9 mouse cellular contexts compared by ENCODE assay signal in genomic region chr5:115790436-115790835, GRCm38 (mm10). TPM values are rescaled to one million over a fixed set of nuclear protein-coding genes. Genes with fewer than 3 reads are reported as not detected.
DNase-seq lines count a peak whose midpoint lies in the region; ATAC-seq and TF ChIP-seq lines count a peak whose summit lies in the region.
"Had no signal": no experiment of that assay in that cellular context is flagged by ENCODE, and none has a peak within 500 bp of the region (broad histone marks: within the 10 kb centered on the region; RNA-seq: fewer than 3 reads in every experiment).

No protein-coding gene starts in this region.

- TF ChIP-seq POLR2A in MEL (IDR thresholded peaks at IDR 0.05; ENCODE audit: control insufficient read depth in 1 of 2, insufficient read depth in 1 of 2, low read depth in 1 of 2, low read length in 2 of 2, poor library complexity in 1 of 2), result no peak
- TF ChIP-seq POLR2A in lung, adult 2 months (IDR thresholded peaks at IDR 0.05; ENCODE audit: borderline replicate concordance, extremely low read depth, low read depth, low read length), result no peak

- H3K79me2 ChIP-seq in MEL (ENCODE audit: control insufficient read depth, insufficient read depth, low read length, poor library complexity), result no peaks in the 10 kb centered on the region

- no peaks in the 10 kb centered on the region for H3K27me3 ChIP-seq in MEL (ENCODE audit: control insufficient read depth in 1 of 2, insufficient read depth in 2 of 2, low read length in 2 of 2)
- H3K27me3 ChIP-seq: limb, embryonic 12.5 days had no signal

- DNase-seq in CD4-positive helper T cell, adult 2 months (ENCODE audit: low read depth, low spot score), result peak; percentile 67
- peak; percentile 79 for DNase-seq in MEL (ENCODE audit: low read depth, low spot score)
- peak; percentile 72 to 74 for DNase-seq in cerebellum, adult 18-20 months
- peak; percentile 21 to 60 for DNase-seq in frontal cortex, postnatal 10 days (ENCODE audit: low spot score in 2 of 2)
- peak; percentile 69 to 83 for DNase-seq in kidney, postnatal 25 days
- DNase-seq in lung, adult 2 months, result peak; percentile 39
- DNase-seq in right cerebral cortex, postnatal 10 days (ENCODE audit: low spot score in 2 of 2), result peak; percentile 80 to 84

- H3K4me1 ChIP-seq in MEL (ENCODE audit: control insufficient read depth in 1 of 2, insufficient read depth in 2 of 2, low read length in 2 of 2), result no peaks in the 10 kb centered on the region
- no peaks in the 10 kb centered on the region for H3K4me1 ChIP-seq in lung, adult 2 months (ENCODE audit: control insufficient read depth, insufficient read depth, low read length)
- H3K4me1 ChIP-seq: limb, embryonic 12.5 days had no signal

- H3K9me3 ChIP-seq in MEL (replicated peaks; ENCODE audit: insufficient read depth, low read length), result no peaks in the 10 kb centered on the region

- TF ChIP-seq EP300 in MEL (IDR thresholded peaks at IDR 0.05; ENCODE audit: low read depth in 1 of 2, low read length in 2 of 2), result no peak

- H3K27ac ChIP-seq in MEL (ENCODE audit: control insufficient read depth, low read depth, low read length), result no peak overlapping the region
- H3K27ac ChIP-seq: limb, embryonic 12.5 days had no signal

- TF ChIP-seq RAD21 in MEL (IDR thresholded peaks at IDR 0.05; ENCODE audit: low read depth, low read length), result peak; percentile 87

- peak; percentile 85 to 93 (median 86) for TF ChIP-seq CTCF in MEL (IDR thresholded peaks at IDR 0.05 in 2 of 3, conservative IDR thresholded peaks at IDR 0.05 in 1 of 3; ENCODE audit: control insufficient read depth in 1 of 3, insufficient read depth in 1 of 3, low read depth in 2 of 3, low read length in 3 of 3, poor library complexity in 1 of 3, severe bottlenecking in 1 of 3)
- TF ChIP-seq CTCF in lung, adult 2 months (IDR thresholded peaks at IDR 0.05; ENCODE audit: insufficient read depth, low read length), result peak; percentile 71

- no peak overlapping the region for H3K4me3 ChIP-seq in MEL (ENCODE audit: control insufficient read depth in 1 of 2, insufficient read depth in 1 of 2, low read depth in 2 of 2, low read length in 2 of 2)
- H3K4me3 ChIP-seq in lung, adult 2 months (replicated peaks; ENCODE audit: extremely low read depth, low read depth, low read length), result no peak overlapping the region
- H3K4me3 ChIP-seq: limb, embryonic 12.5 days had no signal

- no peak overlapping the region for H3K9ac ChIP-seq in MEL (ENCODE audit: control insufficient read depth, low read depth, low read length, poor library complexity, severe bottlenecking)
- H3K9ac ChIP-seq: limb, embryonic 12.5 days had no signal

- ATAC-seq in erythroid progenitor cell, adult 5-6 weeks (replicated peaks; ENCODE audit: low FRiP score, poor library complexity, severe bottlenecking), result no peak

- WGBS in lung, adult 2 months, result 7% methylated on average over 3 of the region's 3 CpGs

- no peaks in the 10 kb centered on the region for H3K36me3 ChIP-seq in MEL (ENCODE audit: control insufficient read depth in 1 of 2, insufficient read depth in 2 of 2, low read length in 2 of 2)
- H3K36me3 ChIP-seq: limb, embryonic 12.5 days had no signal

TF ChIP-seq in MEL, 35 proteins besides CTCF, POLR2A, EP300 and RAD21:
- TF ChIP-seq MXI1 (IDR thresholded peaks at IDR 0.05; ENCODE audit: low read depth, low read length) (no peak), ZC3H11A (IDR thresholded peaks at IDR 0.05; ENCODE audit: low read depth, low read length) (peak; percentile 68), SMC3 (IDR thresholded peaks at IDR 0.05; ENCODE audit: low read depth, low read length) (peak; percentile 91), POLR2AphosphoS5 (IDR thresholded peaks at IDR 0.05; ENCODE audit: borderline replicate concordance, low read depth, low read length) (no peak), CHD2 (IDR thresholded peaks at IDR 0.05; ENCODE audit: low read length) (no peak)
TF ChIP-seq in MEL: peak in this region for 2.

RNA-seq across cellular contexts. Expression of gene Cit, which starts 54.6 kb away (rescaled TPM):
- 21.5 and 24.3 TPM in 2 replicates for total RNA-seq in MEL (2012; rRNA removed)
- 10 to 100 TPM; 24.1 to 32.9 TPM for polyA plus RNA-seq in MEL (2012; ENCODE audit: insufficient read depth in 1 of 2, insufficient read length in 2 of 2, low read depth in 1 of 2, low replicate concordance in 2 of 2, missing spikeins in 1 of 2)
- polyA plus RNA-seq in lung, adult 2 months (2012; rRNA removed), result 3.7 and 4.0 TPM in 2 replicates
- total RNA-seq in erythroid progenitor cell, adult 5-6 weeks (2015; ENCODE audit: low replicate concordance), result 133 and 146 TPM in 2 replicates
- 411 and 513 TPM in 2 replicates for total RNA-seq in erythroid progenitor cell, adult 5-6 weeks (2017; ENCODE audit: low replicate concordance)

RNA-seq across cellular contexts. Expression of gene Bicdl1, which starts 59.0 kb away (rescaled TPM):
- total RNA-seq in MEL (2012; rRNA removed), result 3.5 and 4.2 TPM in 2 replicates
- polyA plus RNA-seq in MEL (2012; ENCODE audit: insufficient read depth in 1 of 2, insufficient read length in 2 of 2, low read depth in 1 of 2, low replicate concordance in 2 of 2, missing spikeins in 1 of 2), result 10 to 100 TPM in 1 of 2 experiments, not detected in 1; 13.4 TPM
- polyA plus RNA-seq in lung, adult 2 months (2012; rRNA removed), result 25.9 and 26.2 TPM in 2 replicates
- 2.5 TPM in 2 replicates for total RNA-seq in erythroid progenitor cell, adult 5-6 weeks (2015; ENCODE audit: low replicate concordance)
- total RNA-seq in erythroid progenitor cell, adult 5-6 weeks (2017; ENCODE audit: low replicate concordance), result 0.64 TPM in 1 of 2 replicates, not detected in the other
